Mouse (Mus musculus) heart, adult 2 months (tissue): Measurements from ENCODE around the gene Sat2.

Source experiments
- CTCF ChIP-seq: fragments of 200-600 bp; IDR thresholded peaks from 2 replicates; pipeline ENCODE4 v1.8.1; 2022; ENCODE audit warnings: antibody characterized with exemption, mild to moderate bottlenecking, moderate library complexity
- EP300 ChIP-seq: fragments of 200-500 bp; IDR thresholded peaks from 2 replicates; pipeline ENCODE4 v1.6.1; 2011; ENCODE audit warnings: low read depth, low read length, control low read depth; ENCODE audit not compliant: insufficient read depth
- POLR2A ChIP-seq: fragments of 200-500 bp; IDR thresholded peaks from 2 replicates; pipeline ENCODE4 v1.6.1; 2011; ENCODE audit warnings: mild to moderate bottlenecking, low read depth, low read length, control low read depth; ENCODE audit not compliant: insufficient read depth

DNA sequence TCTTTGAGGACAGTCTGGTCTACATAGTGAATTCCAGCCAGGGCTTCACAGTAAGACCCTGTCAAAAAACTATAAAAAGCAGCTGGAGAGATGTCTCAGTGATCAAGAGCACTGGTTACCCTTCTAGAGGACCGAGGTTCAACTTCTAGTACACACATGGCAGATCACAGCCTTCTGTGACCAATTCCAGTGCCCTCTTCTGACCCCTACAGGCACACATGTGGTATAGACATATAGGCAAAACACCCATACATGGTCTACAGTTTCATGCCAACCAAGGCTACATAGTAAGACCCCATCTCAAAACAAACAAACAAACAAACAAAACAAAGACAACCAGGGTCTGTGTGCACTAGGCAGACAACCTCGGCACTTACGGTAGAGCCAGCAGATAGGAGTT, 46.6 kb upstream of the Sat2 start:
- TF ChIP-seq CTCF (peak; percentile 65), POLR2A (no peak), EP300 (no peak)
